Mouse (Mus musculus) CH12.LX (cell line): ENCODE results near the gene 4930402F06Rik. TPM values are rescaled to one million over a fixed set of nuclear protein-coding genes. Genes with fewer than 3 reads are reported as not detected.

Experiments
- DNase-seq: peaks from one replicate; pipeline ENCODE4 v3.0.0-alpha.2; 2013; ENCODE audit errors: extremely low read depth
- H3K27ac ChIP-seq: 2 replicates; pipeline ENCODE4 v1.5.1; 2012; ENCODE audit warnings: low read depth, mild to moderate bottlenecking, control low read depth, moderate library complexity; ENCODE audit not compliant: insufficient read depth
- H3K27me3 ChIP-seq: replicated peaks from 2 replicates; pipeline ENCODE3; 2012; ENCODE audit warnings: inconsistent platforms
- H3K36me3 ChIP-seq, 2 experiments: replicated peaks in 1 of 2; 2 replicates each; pipeline versions ENCODE3 to v1.6.1; 2012; ENCODE audit warnings: inconsistent platforms in 1 of 2, low read length in 1 of 2, mild to moderate bottlenecking in 1 of 2, mixed read lengths in 1 of 2, moderate library complexity in 1 of 2; ENCODE audit not compliant: control insufficient read depth in 1 of 2, insufficient read depth in 1 of 2
- H3K4me1 ChIP-seq, 2 experiments: 2 replicates each; pipeline ENCODE4 v1.6.1; 2012; ENCODE audit warnings: inconsistent platforms in 1 of 2, moderate library complexity in 1 of 2; ENCODE audit not compliant: insufficient read depth in 2 of 2, control insufficient read depth in 1 of 2
- H3K4me2 ChIP-seq: 2 replicates; pipeline ENCODE4 v1.6.1; 2012; ENCODE audit warnings: low read depth, mild to moderate bottlenecking, control low read depth; ENCODE audit not compliant: poor library complexity, insufficient read depth, severe bottlenecking
- H3K4me3 ChIP-seq, 3 experiments: fragments of 150-350 bp in 1 of 3; sonication (generic) in 1 of 3; replicated peaks in 1 of 3; 2 replicates each; pipeline versions ENCODE3 to v1.5.1; 2011 to 2012; ENCODE audit warnings: low read depth in 2 of 3, low read length in 2 of 3, mild to moderate bottlenecking in 2 of 3, moderate library complexity in 2 of 3, control low read depth in 1 of 3, improper control_type of control experiment in 1 of 3, inconsistent platforms in 1 of 3, mixed read lengths in 1 of 3; ENCODE audit not compliant: poor library complexity in 1 of 3
- H3K79me2 ChIP-seq: replicated peaks from 2 replicates; pipeline ENCODE4 v1.6.1; 2012; ENCODE audit warnings: mild to moderate bottlenecking, moderate library complexity; ENCODE audit not compliant: control insufficient read depth, poor library complexity, insufficient read depth, severe bottlenecking; ENCODE audit errors: extremely low read depth
- H3K9ac ChIP-seq: 2 replicates; pipeline ENCODE4 v1.6.1; 2012; ENCODE audit warnings: low read depth, mild to moderate bottlenecking, control low read depth, moderate library complexity; ENCODE audit not compliant: insufficient read depth
- H3K9me3 ChIP-seq: replicated peaks from 2 replicates; pipeline ENCODE3; 2012; ENCODE audit warnings: low read length, inconsistent platforms, mixed read lengths
- E2F4 ChIP-seq: IDR thresholded peaks from 2 replicates; pipeline ENCODE4 v1.6.1; 2011; ENCODE audit warnings: low read depth, low read length, improper control_type of control experiment; ENCODE audit not compliant: insufficient replicate concordance
- EP300 ChIP-seq: IDR thresholded peaks from 2 replicates; pipeline ENCODE4 v1.6.1; 2011; ENCODE audit warnings: low read length, improper control_type of control experiment
- IRF4 ChIP-seq: IDR thresholded peaks from 2 replicates; pipeline ENCODE4 v1.6.1; 2014; ENCODE audit warnings: low read depth, mild to moderate bottlenecking, inconsistent platforms, low read length, improper control_type of control experiment
- MAFK ChIP-seq: IDR thresholded peaks from 2 replicates; pipeline ENCODE4 v1.6.1; 2011; ENCODE audit warnings: low read length, improper control_type of control experiment; ENCODE audit not compliant: insufficient replicate concordance
- MAZ ChIP-seq: IDR thresholded peaks from 2 replicates; pipeline ENCODE4 v1.6.1; 2012; ENCODE audit warnings: low read depth, mild to moderate bottlenecking, inconsistent platforms, low read length, improper control_type of control experiment, moderate library complexity
- MXI1 ChIP-seq: IDR thresholded peaks from 2 replicates; pipeline ENCODE4 v1.6.1; 2011; ENCODE audit warnings: mild to moderate bottlenecking, low read depth, low read length, improper control_type of control experiment
- MYC ChIP-seq: IDR thresholded peaks from 2 replicates; pipeline ENCODE4 v1.6.1; 2011; ENCODE audit warnings: low read depth, mild to moderate bottlenecking, improper control_type of control experiment, low read length
- NRF1 ChIP-seq: IDR thresholded peaks from 2 replicates; pipeline ENCODE4 v1.6.1; 2014; ENCODE audit warnings: low read depth, mild to moderate bottlenecking, inconsistent platforms, low read length, improper control_type of control experiment, moderate library complexity
- PAX5 ChIP-seq: IDR thresholded peaks from 2 replicates; pipeline ENCODE4 v1.6.1; 2012; ENCODE audit warnings: low read length, inconsistent platforms, mixed read lengths
- POLR2A ChIP-seq: IDR thresholded peaks from 2 replicates; pipeline ENCODE4 v1.6.1; 2011; ENCODE audit warnings: low read depth, mild to moderate bottlenecking, improper control_type of control experiment, low read length
- RCOR1 ChIP-seq: conservative IDR thresholded peaks from 2 replicates; pipeline ENCODE4 v1.6.1; 2012; ENCODE audit warnings: low read depth, mild to moderate bottlenecking, inconsistent platforms, low read length, improper control_type of control experiment
- TCF12 ChIP-seq: IDR thresholded peaks from 2 replicates; pipeline ENCODE4 v1.6.1; 2014; ENCODE audit warnings: low read depth, mild to moderate bottlenecking, inconsistent platforms, low read length, improper control_type of control experiment
- USF2 ChIP-seq: conservative IDR thresholded peaks from 2 replicates; pipeline ENCODE4 v1.6.1; 2011; ENCODE audit warnings: low read depth, low read length, improper control_type of control experiment
- ZKSCAN1 ChIP-seq: IDR thresholded peaks from 2 replicates; pipeline ENCODE4 v1.6.1; 2012; ENCODE audit warnings: low read depth, inconsistent platforms, low read length, improper control_type of control experiment, borderline replicate concordance
- ZMIZ1 ChIP-seq: IDR thresholded peaks from 2 replicates; pipeline ENCODE4 v1.6.1; 2012; ENCODE audit warnings: low read depth, mild to moderate bottlenecking, inconsistent platforms, low read length, improper control_type of control experiment
- ZNF384 ChIP-seq: IDR thresholded peaks from 2 replicates; pipeline ENCODE4 v1.6.1; 2012; ENCODE audit warnings: low read depth, low read length, improper control_type of control experiment, inconsistent platforms
- dilution Hi-C: fragments of 300-500 bp; cut with MboI; formaldehyde crosslinking; loops from 2 replicates; pipeline ENCODE4 v1.14.3; 2020; ENCODE audit warnings: low sequenced_read_pairs; ENCODE audit not compliant: extremely low pct_unique_long_range_greater_than_20kb, extremely low pct_ligation_motif_present
- in situ Hi-C: fragments of 300-500 bp; cut with MboI; formaldehyde crosslinking; loops from 3 replicates; pipeline ENCODE4 v1.14.3; 2019; ENCODE audit warnings: low sequenced_read_pairs, low pct_ligation_motif_present, low pct_unique_long_range_greater_than_20kb, mixed read lengths
- polyA plus RNA-seq: library from polyadenylated mRNA; unstranded; fragments of >175 nt; gene quantifications from 2 replicates; pipeline ENCODE4 v1.2.1, GENCODE M21; 2012; ENCODE audit warnings: low read depth; ENCODE audit not compliant: insufficient read length
- total RNA-seq, 2 experiments: library from RNA; depleted of rRNA; stranded (reverse); fragments of 300-350 nt in 1 of 2; fragments of >200 nt in 1 of 2; gene quantifications; 2 replicates each; pipeline ENCODE4 v1.2.3; 2012 to 2014

Gene 4930402F06Rik
- total and polyA plus RNA-seq, 3 experiments, result not detected

DNA sequence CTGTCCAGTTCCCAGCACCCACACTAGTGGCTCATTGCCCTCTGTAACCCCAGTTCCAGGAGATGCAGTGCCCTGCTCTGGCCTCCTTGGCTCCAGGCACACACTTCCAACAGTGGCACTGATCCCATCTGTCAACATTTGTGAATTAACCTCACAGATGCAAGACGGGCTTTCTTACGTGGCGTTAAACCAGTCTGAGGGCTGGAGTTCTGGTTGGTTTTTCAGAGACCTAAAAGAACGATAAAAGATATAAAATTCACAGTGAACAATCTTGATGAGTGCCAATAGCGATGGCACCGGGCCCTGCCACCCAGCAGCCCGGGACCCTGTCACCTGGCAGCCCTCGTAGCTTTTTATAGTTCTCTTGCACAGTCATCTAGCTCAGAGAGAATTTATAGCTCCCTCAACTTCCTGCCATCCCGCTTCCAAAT, 11.5 kb downstream of the 4930402F06Rik start:
- peaks cover 5% of the 10 kb centered on the region for H3K9me3 ChIP-seq
- no peak for DNase-seq
- in situ Hi-C loops, result no loop called here
- H3K4me3 ChIP-seq, result no peak overlapping the region
- no peak overlapping the region for H3K27ac ChIP-seq
- dilution Hi-C loops, result no loop called here
- H3K27me3 ChIP-seq, result no peaks in the 10 kb centered on the region
- H3K79me2 ChIP-seq, result no peaks in the 10 kb centered on the region
- H3K4me1 ChIP-seq, result no peaks in the 10 kb centered on the region
- no peak overlapping the region for H3K4me2 ChIP-seq
- H3K36me3 ChIP-seq, result no peaks in the 10 kb centered on the region
- TF ChIP-seq E2F4 (no peak), POLR2A (no peak), ZNF384 (no peak)
- no peak overlapping the region for H3K9ac ChIP-seq

- Histone ChIP-seq H3K27ac (no peak overlapping the region), H3K27me3 (no peaks in the 10 kb centered on the region), H3K4me2 (no peak overlapping the region), H3K4me3 (no peak overlapping the region), H3K36me3 (no peaks in the 10 kb centered on the region), H3K9me3 (no peaks in the 10 kb centered on the region), H3K79me2 (no peaks in the 10 kb centered on the region), H3K4me1 (peaks cover 0 to 6% of the 10 kb centered on the region in 2 experiments; a peak in 2 of 4 replicates)
- in situ Hi-C loops (loop anchor here (10.0 kb wide), 1 partner anchor 165 kb away; no protein-coding TSS in a partner anchor), dilution Hi-C loops (no loop called here)
- no peak for TF ChIP-seq IRF4
- no peak for TF ChIP-seq MAFK
- no peak for TF ChIP-seq ZKSCAN1
- no peak for TF ChIP-seq ZMIZ1
- no peak for TF ChIP-seq TCF12
- TF ChIP-seq, all 38 proteins: peak for 0
- H3K9ac ChIP-seq, result no peak overlapping the region
- DNase-seq, result no peak
These were observed 17.7 kb downstream of the 4930402F06Rik start for GRCm38 (mm10) chr2:35379306-35379705.

DNA sequence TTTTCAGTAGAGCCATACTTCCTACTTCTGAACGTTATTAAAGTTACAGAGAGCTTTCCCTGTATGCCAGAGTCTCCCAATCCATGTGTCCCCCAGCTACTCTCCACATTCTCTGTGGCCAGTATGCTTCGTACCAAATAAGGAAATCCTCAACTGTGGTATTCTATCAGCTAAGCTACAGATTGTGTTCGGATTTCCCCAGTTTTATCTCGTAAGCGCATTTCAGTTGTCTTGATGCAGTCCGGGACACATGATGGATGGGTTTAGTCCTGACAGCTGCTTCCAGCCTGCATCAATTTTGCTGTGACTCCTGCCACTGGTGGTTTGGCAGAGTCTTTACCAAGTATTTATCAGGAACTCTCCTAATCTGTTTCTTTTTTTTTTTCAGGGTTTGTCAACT, 19.4 kb downstream of the 4930402F06Rik start:
- Histone ChIP-seq H3K4me3 (no peak overlapping the region), H3K36me3 (no peaks in the 10 kb centered on the region), H3K9me3 (no peaks in the 10 kb centered on the region), H3K27me3 (no peaks in the 10 kb centered on the region), H3K9ac (no peak overlapping the region), H3K4me2 (no peak overlapping the region), H3K4me1 (peaks cover 0 to 6% of the 10 kb centered on the region in 2 experiments; a peak in 2 of 4 replicates), H3K79me2 (no peaks in the 10 kb centered on the region), H3K27ac (no peak overlapping the region)
- dilution Hi-C loops, result no loop called here
- no peak for DNase-seq
- in situ Hi-C loops, result loop anchor here (10.0 kb wide), 1 partner anchor 163 kb away; no protein-coding TSS in a partner anchor
- TF ChIP-seq RCOR1 (no peak), USF2 (no peak), MYC (no peak), PAX5 (no peak), ZKSCAN1 (no peak), MXI1 (no peak), NRF1 (no peak), TCF12 (no peak), MAZ (no peak), EP300 (no peak)
